Mouse (Mus musculus): Measurements from ENCODE around the gene Cypt2.
"Not testable (repeated sequence)": the region's sequence is repeated elsewhere in the genome, so short reads cannot be mapped to it uniquely, and the experiment has no call there.

Cypt2 gene

GRCm38 (mm10) chrX:105499472-105499871, at the start of gene Cypt2:
TSS of gene Cypt2 (plus strand) at chrX:105499772.
- DNase-seq: not testable (repeated sequence)

DNA sequence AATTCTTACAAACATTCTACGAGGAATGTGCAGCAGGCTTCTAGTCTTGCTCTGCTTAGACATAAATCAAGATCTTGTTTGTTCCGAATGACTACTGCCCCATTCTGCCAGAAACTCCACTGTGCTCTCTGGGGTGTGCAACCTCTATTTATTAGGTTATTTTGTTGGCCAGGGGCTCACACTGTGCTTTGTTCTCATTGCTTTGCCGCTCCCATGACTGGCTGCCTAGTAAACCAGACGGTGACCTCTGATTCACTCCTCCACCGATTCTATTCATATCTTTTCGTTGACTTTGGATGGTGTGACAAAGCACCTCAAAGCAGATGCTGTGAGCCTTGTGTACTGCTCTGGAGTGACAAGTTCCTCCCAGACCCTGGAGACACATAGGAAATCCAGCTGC, 46.7 kb downstream of the Cypt2 start:
- DNase-seq: no peak

Measured in thymus, adult 18-20 months (tissue).